Mouse (Mus musculus) thymus, postnatal 4 days (tissue): ENCODE measurements around the gene Rps12.

Experiments
- DNase-seq: peaks from one replicate; pipeline ENCODE4 v3.0.0; 2021

Gene Rps12

GRCm38 (mm10) chr10:23784121-23784520, 3.0 kb downstream of the Rps12 start:
- DNase-seq: no peak

DNA sequence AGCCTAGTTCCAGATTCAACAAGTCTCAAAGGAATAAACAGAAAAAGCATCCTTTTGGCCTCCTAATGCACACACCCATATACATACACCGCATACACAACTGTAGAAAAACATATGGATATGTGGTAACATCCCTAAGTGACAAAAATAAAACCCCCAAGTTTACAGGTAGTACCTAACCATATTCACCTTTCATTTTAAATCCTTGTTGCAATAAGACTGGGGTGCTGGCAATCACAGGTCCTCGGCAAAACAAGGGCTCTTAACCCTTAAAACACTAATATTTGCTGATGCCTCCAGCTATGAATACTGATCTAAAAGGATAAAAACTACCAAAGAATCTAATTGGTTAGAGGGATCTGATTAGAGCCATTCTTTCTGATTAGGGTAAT, 3.6 kb downstream of the Rps12 start:
- DNase-seq: no peak

DNA sequence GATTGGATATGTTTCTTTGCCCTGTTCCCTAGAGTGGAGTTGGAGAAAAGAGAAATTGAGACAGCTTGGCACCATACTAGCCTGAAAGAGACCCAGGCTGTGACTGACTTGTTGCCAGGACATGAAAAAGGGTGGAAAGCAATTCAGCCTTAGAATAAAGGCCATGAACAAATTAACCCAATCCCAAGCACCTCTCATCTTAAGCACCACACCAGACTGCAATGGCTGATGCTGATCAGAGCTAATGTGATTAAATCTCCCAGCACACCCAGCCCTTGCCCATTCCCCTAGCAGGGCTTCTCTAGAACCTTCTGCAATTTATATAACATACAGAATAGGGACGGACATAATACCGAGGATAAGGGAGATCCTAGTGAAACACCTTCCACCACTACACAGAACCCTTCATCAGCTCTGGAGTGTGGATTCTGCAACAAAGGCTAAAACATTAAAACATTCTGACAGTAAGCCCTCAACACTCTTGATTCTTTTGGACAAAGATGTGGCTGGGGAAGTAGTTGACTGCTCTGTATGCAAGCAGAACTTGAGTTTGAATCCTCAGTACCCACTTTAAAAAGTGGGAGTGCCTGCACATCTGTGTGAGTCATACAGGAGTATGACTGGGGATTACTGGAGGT, 4.1 kb downstream of the Rps12 start:
- no peak for DNase-seq

- no peak for DNase-seq
These were observed 5.0 kb downstream of the Rps12 start for GRCm38 (mm10) chr10:23781760-23782735.

- no peak for DNase-seq
These were observed 6.4 kb downstream of the Rps12 start for GRCm38 (mm10) chr10:23780539-23781275.

DNA sequence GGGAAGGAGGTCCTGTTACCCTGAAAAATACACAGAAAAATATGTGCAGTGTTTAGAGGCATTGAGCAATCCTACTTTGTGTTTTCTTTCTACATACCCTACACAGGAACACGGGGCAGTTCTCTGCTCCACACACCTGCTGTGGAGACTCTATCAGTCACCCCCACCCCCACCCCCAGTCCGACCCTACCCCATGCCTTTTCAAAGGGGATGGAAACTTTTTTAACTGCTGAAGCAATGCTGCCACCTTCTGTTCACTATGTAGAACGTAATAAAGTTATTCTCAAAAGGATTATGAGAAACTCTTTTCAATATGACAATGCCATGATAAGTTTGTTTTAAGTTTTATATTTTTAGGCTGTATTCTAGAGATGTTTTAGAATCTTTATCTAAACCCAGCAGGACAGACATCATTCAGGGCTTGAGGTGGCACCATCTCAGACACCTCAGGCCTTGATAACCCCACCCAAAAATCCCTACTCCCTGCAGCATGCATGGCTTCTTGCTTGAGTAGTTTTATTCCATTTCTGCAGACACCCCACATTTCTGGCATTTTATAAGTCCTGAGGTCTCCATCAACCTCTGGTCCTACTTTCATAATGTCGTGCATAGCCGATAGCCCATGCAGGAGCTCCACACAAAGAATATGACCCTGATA, 9.7 kb downstream of the Rps12 start:
- peak; percentile 10 for DNase-seq

DNA sequence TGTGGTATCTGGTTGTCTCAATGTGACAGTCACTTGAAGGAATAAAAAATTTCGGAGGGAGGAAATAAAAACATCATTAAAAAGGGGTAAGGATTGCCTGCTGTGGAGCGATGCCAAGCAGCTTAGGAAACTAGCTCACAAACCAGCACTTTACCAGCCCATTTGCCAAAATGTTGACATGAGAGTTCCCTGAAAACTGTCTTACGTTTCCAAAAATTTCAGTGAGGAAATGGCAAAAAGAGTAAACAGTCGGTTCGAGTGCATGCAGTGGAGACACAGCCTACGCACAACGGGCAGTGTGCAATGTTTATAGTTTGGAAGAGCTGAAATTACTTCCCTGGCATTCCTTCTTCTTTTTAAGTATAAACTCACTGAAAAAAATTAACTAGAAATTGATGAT, 32.9 kb downstream of the Rps12 start:
- DNase-seq: no peak
